Mouse (Mus musculus) heart, adult 2 months (tissue): ENCODE results near the gene Anks1. TPM values are rescaled to one million over a fixed set of nuclear protein-coding genes. Genes with fewer than 3 reads are reported as not detected.

Experiments used
- DNase-seq, 2 experiments: peaks; one replicate each; pipeline ENCODE4 v3.0.0; 2021
- H3K27ac ChIP-seq: fragments of 200-600 bp; 2 replicates; pipeline ENCODE4 v1.8.1; 2022
- H3K27me3 ChIP-seq: fragments of 200-500 bp; 2 replicates; pipeline ENCODE4 v1.6.1; 2012; ENCODE audit warnings: mild to moderate bottlenecking, low read length, inconsistent platforms, mixed read lengths; ENCODE audit not compliant: control insufficient read depth, insufficient read depth
- H3K36me3 ChIP-seq: fragments of 200-500 bp; 2 replicates; pipeline ENCODE4 v1.6.1; 2012; ENCODE audit warnings: low read length, inconsistent platforms; ENCODE audit not compliant: control insufficient read depth, insufficient read depth
- H3K4me1 ChIP-seq: fragments of 200-500 bp; 2 replicates; pipeline ENCODE4 v1.6.1; 2011; ENCODE audit warnings: low read length; ENCODE audit not compliant: control insufficient read depth, insufficient read depth
- H3K4me3 ChIP-seq: fragments of 200-600 bp; 2 replicates; pipeline ENCODE4 v1.8.1; 2022
- H3K79me2 ChIP-seq: fragments of 200-500 bp; replicated peaks from 2 replicates; pipeline ENCODE4 v1.6.1; 2012; ENCODE audit warnings: mild to moderate bottlenecking, inconsistent platforms, low read length, moderate library complexity, mixed read lengths; ENCODE audit not compliant: control insufficient read depth, insufficient read depth
- H3K9ac ChIP-seq: fragments of 200-500 bp; 2 replicates; pipeline ENCODE4 v1.6.1; 2012; ENCODE audit warnings: low read depth, mild to moderate bottlenecking, control low read depth, inconsistent platforms, low read length, mixed read lengths
- CTCF ChIP-seq: fragments of 200-600 bp; IDR thresholded peaks from 2 replicates; pipeline ENCODE4 v1.8.1; 2022; ENCODE audit warnings: antibody characterized with exemption, mild to moderate bottlenecking, moderate library complexity
- EP300 ChIP-seq: fragments of 200-500 bp; IDR thresholded peaks from 2 replicates; pipeline ENCODE4 v1.6.1; 2011; ENCODE audit warnings: low read depth, low read length, control low read depth; ENCODE audit not compliant: insufficient read depth
- POLR2A ChIP-seq: fragments of 200-500 bp; IDR thresholded peaks from 2 replicates; pipeline ENCODE4 v1.6.1; 2011; ENCODE audit warnings: mild to moderate bottlenecking, low read depth, low read length, control low read depth; ENCODE audit not compliant: insufficient read depth
- WGBS: fragments of 180-500 bp; shearing (Covaris S2); methylation state at CpG from one replicate; pipeline ENCODE4 v1.1.7; 2018; 5-methylcytosine and 5-hydroxymethylcytosine counted together
- intact Hi-C: fragments of 180-260 bp; cut with DNase I; formaldehyde crosslinking; loops from one replicate; pipeline ENCODE4 v1.15.1; 2025
- polyA plus RNA-seq: library from polyadenylated mRNA; depleted of rRNA; stranded (reverse); fragments of >200 nt; gene quantifications from 2 replicates; pipeline ENCODE4 v1.2.3, GENCODE M21; 2012
- total RNA-seq, 2 experiments: library from RNA; stranded (reverse); gene quantifications; 2 replicates each; pipeline ENCODE4 v1.2.3; 2021

The Anks1 gene
- total and polyA plus RNA-seq, 3 experiments, result 51.6 to 76.4 (median 64.4) TPM

DNA sequence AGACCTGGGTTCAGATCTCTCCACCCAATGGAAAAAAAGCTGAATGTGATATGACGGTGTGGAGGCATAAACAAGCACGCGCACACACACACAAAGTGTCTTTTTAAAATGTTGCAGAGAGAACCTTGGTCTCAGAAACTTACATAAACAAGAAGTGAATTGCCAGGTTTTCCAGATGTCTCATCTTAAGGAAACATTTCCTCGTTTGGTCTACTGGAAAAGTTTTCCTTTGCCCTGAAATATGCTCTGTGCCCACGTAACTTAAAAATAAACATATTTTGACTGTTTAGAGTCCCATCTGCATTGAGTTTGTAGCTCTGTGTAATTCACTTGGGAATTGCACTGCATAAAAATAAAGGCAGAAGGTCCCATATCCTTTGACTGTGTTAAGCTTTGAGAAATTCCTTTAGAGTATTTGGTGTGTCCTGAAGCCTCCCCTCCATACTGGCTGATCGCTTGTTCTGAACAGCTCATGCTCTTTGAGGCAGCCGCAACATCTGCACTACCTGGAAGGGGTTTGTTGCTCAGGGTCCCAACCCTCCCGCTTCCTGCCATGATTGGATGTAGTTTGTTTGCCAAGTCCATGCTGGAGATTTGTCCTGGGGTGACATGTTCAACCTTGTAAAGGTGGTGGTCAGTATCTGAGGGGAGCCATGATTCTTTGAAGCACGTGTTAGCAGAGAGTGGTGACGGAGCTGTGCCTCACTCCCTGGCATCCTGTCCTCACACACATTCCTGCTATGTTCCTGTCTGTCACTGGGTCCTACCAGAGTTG, 25.2 kb downstream of the Anks1 start:
- H3K4me1 ChIP-seq, result peaks cover 23% of the 10 kb centered on the region
- 54% methylated on average over 10 of the region's 10 CpGs for WGBS
- no peaks in the 10 kb centered on the region; the same call in 1 of the 2 replicates for H3K36me3 ChIP-seq
- H3K9ac ChIP-seq, result no peak overlapping the region
- no peak for DNase-seq
- H3K27ac ChIP-seq, result peak overlapping the region; percentile 42
- no peak overlapping the region for H3K4me3 ChIP-seq
- TF ChIP-seq CTCF (no peak), EP300 (no peak), POLR2A (no peak)
- H3K27me3 ChIP-seq, result no peaks in the 10 kb centered on the region
- intact Hi-C loops, result no loop called here
- H3K79me2 ChIP-seq, result peaks cover 10% of the 10 kb centered on the region

DNA sequence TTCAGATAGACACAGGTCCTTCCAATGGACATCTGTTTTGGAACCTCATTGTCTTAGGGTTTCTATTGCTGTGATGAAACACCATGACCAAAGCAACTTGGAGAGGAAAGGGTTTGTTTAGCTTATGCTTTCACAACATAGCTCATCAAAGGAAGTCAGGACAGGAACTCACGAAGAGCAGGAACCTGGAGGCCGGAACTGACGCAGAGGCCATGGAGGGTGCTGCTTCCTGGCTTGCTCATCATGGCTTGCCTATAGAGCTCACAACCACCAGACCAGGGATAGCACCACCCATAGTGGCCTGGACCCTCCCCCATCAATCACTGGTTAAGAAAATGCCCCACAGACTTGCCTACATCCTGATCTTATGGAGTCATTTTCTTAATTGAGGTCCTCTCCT, 26.0 kb downstream of the Anks1 start:
- H3K27me3 ChIP-seq, result no peaks in the 10 kb centered on the region
- peaks cover 26% of the 10 kb centered on the region for H3K4me1 ChIP-seq
- no peaks in the 10 kb centered on the region; the same call in 1 of the 2 replicates for H3K36me3 ChIP-seq
- TF ChIP-seq POLR2A (no peak), CTCF (no peak), EP300 (no peak)
- H3K4me3 ChIP-seq, result no peak overlapping the region
- no peak for DNase-seq
- peak overlapping the region; percentile 42 for H3K27ac ChIP-seq
- intact Hi-C loops, result no loop called here
- no peak overlapping the region for H3K9ac ChIP-seq
- peaks cover 7% of the 10 kb centered on the region for H3K79me2 ChIP-seq
- 59% methylated on average over 3 of the region's 3 CpGs for WGBS

DNA sequence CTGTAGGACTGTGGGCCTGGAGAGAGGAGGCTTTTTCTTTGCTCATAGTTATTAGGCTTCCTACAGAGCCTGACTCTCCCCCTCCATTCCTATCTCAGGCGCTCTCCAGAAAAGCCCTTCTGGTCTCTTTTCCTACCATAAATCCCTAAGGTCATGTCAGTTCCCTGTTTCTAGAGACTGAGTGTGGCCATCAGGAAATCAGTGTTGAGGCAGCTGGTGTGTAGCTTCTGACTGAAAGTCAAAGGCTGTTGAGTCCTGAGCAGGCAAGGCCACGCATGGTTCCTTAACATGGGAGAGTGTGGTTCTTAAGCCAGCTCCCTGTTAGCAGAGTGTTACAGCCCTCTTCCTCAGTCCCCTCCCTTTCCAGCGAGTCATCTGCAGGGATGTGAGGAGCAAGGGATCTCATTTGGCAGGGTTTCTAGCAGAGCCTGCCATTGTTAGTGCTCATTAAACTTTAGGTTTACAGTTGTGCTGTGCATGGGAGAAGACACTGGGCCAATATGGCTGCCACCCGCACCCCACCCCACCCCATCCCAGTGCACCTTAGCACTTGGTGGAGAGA, 28.0 kb downstream of the Anks1 start:
- Histone ChIP-seq H3K36me3 (no peaks in the 10 kb centered on the region; the same call in 1 of the 2 replicates), H3K27me3 (no peaks in the 10 kb centered on the region), H3K9ac (no peak overlapping the region), H3K27ac (peak overlapping the region; percentile 32), H3K79me2 (peaks cover 4% of the 10 kb centered on the region), H3K4me3 (no peak overlapping the region), H3K4me1 (peaks cover 38% of the 10 kb centered on the region)
- DNase-seq, result no peak
- TF ChIP-seq POLR2A (no peak), EP300 (no peak), CTCF (no peak)
- WGBS, result 69% methylated on average over 4 of the region's 4 CpGs
- intact Hi-C loops, result no loop called here

DNA sequence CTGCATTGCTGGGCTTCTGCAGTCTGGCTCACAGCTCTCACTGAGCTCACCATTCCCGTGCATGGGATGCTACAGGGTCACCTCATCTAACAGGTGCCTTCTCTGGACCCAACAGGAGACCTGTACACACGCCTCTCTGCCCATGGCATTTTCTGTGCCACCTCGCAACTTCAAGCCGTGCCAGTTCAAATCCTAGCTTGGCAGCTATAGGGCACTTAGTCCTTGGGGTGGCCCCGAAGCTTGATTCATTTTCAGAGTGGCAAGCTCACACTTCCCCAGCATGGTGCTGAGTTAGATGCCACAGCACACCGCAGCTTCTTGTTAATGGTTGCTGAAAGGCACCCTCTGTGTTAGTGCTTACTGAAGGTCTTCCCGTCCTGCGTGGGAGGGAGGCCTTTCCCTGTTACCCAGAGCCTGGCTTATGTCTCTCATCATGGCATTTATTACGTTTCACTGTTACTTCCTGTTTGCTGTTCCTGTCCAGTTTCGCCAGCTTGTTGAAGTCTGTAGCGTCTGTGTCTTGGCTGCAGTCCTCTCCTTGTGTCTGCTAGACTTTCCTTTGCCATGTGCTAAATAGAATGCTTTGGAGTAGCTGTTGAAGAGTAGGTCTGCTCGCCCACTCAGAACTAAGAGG, 29.1 kb downstream of the Anks1 start:
- no peak overlapping the region for H3K9ac ChIP-seq
- intact Hi-C loops, result no loop called here
- TF ChIP-seq CTCF (no peak), POLR2A (no peak), EP300 (no peak)

DNA sequence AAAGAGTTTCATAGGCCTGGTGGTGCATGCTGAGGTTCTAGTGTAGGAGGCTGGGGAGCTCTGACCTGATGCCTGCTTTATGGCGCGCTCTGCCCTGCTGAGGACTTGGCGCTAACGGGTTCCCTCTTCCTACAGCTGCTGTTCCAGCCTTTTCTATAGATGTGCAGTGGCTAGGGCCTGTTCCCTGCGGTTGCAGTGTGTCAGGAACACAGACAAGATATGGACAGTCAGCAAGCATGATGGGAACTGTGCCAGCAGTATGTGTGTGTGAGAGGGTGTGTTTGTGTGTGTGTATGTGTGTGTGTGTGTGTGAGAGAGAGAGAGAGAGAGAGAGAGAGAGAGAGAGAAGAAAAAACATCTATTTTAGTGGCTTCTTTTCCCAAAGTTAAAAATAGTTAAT, 29.9 kb downstream of the Anks1 start:
- no peak for TF ChIP-seq POLR2A
- intact Hi-C loops, result no loop called here
- peaks cover 35% of the 10 kb centered on the region for H3K4me1 ChIP-seq

More for the DNA sequence above, 29.1 kb downstream of the Anks1 start:
- DNase-seq, result peak in 1 of 2 experiments; percentile 43
- Histone ChIP-seq H3K36me3 (no peaks in the 10 kb centered on the region; the same call in 1 of the 2 replicates), H3K27ac (peak overlapping the region; percentile 32), H3K79me2 (peaks cover 4% of the 10 kb centered on the region), H3K27me3 (no peaks in the 10 kb centered on the region), H3K4me1 (peaks cover 38% of the 10 kb centered on the region), H3K4me3 (no peak overlapping the region)
- WGBS, result 36% methylated on average over 12 of the region's 12 CpGs

More for the DNA sequence above, 29.9 kb downstream of the Anks1 start:
- 58% methylated on average over 5 of the region's 5 CpGs for WGBS
- H3K4me3 ChIP-seq, result no peak overlapping the region
- no peaks in the 10 kb centered on the region for H3K27me3 ChIP-seq
- peak overlapping the region; percentile 32 for H3K27ac ChIP-seq
- no peaks in the 10 kb centered on the region; the same call in 1 of the 2 replicates for H3K36me3 ChIP-seq
- no peak for DNase-seq
- H3K9ac ChIP-seq, result peak overlapping the region; percentile 15
- peaks cover 4% of the 10 kb centered on the region for H3K79me2 ChIP-seq
